Mouse (Mus musculus) cerebellum, adult 2 months (tissue): Measurements from ENCODE around the gene Wdr54.

Experiments used
- CTCF ChIP-seq: fragments of 200-500 bp; IDR thresholded peaks from 2 replicates; pipeline ENCODE4 v1.5.1; 2011; ENCODE audit warnings: low read depth, mild to moderate bottlenecking, control low read depth, low read length, moderate library complexity, borderline replicate concordance; ENCODE audit not compliant: insufficient read depth
- POLR2A ChIP-seq: fragments of 200-500 bp; IDR thresholded peaks from 2 replicates; pipeline ENCODE4 v1.6.1; 2011; ENCODE audit warnings: low read length, control low read depth, borderline replicate concordance; ENCODE audit not compliant: insufficient read depth

GRCm38 (mm10) chr6:83151721-83152120 is 4.5 kb downstream of the Wdr54 start:
- TF ChIP-seq POLR2A (no peak), CTCF (no peak)
